Mouse (Mus musculus): ENCODE measurements around the gene Crb2. TPM values are rescaled to one million over a fixed set of nuclear protein-coding genes. Genes with fewer than 3 reads are reported as not detected.

Crb2 gene
- 1 to 10 TPM; 3.3 TPM for total RNA-seq (2021)

DNA sequence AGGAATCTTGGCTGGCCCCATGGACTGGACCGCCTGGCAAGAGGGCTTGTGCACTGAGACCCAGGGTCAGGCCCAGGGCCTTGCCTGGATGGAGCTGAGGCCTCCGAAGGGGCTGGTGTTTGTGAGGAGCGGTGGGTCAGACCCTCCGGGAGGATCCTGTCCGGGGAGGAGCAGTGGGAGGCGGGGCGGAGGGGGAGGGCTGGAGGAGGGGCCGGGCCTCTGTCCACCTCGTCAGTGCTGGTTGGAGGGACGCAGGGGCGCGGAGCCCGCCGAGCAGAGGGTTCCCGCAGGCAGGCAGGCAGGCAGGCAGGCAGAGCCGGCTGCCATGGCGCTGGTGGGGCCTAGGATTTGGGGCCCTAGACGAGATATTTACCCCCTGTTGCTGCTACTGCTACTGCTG is at the start of gene Crb2:
Gene Crb2 (plus strand): TSS at position 234 of the 400 bp plus-strand sequence.
- DNase-seq = no peak

DNA sequence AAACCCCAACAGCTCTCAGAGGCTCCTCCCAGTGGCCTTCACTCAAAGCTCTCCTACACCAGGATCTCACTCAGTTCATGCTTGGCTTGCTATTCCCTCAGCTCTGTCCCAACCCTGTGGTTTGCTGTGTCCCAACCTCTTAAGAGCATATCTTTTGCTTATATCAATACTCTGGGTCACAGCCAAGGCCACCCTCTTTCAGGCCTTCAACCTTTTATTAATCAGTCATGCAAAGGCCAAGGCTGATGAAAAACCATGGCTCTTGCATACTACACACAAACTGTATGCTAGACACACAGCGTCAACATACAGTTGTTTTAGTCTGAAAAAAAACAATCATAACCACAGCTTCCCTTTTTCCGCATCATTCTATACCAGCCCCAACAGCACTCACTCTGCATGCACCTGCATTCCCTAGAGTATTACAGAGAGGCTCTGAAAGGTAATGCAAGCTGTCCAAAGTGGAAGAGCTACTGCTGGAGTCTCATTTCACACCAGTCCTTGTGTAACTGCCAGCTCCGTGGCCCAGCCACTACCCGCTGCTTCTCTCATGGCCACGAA is 44.7 kb upstream of the Crb2 start:
- DNase-seq = no peak

DNA sequence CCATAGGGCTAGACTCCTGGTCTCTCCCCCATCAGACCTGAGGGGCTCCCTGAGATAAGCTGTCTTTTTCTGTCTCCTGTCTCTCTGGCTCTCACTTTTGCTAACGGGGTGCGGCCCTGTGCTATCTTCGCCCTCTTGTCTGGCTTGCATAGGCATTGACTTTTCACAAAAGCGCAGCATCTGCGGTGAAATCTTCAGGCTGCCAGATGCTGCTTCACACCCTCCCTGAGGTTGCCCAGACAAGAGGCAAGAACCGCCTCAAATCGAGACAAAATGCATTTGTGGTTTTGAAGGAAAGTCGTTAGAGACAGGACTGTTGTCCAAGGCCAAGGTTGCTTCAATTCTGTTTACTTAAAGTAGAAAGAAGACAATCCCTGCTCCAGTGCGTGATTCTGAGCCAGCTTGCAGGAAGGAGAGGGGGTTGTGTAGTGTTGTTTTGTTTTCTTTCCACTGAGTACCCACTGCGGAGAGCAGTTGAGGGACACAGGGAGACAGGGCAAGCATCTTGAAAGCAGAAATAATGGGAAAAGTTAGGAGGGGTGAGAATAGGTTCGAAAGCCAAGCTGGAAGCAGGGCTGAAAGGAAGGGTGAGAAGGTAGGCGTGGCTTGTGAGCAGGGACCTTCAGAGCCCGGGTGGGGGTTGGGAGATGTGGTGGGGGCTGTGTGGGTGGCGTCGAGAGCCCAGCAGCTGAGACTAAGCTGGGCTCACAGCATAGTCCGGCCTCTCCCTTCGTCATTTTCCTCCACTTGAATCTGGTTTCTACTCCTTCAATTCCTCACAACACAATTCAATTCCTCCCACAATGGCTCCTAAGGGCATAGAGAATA is 40.9 kb upstream of the Crb2 start:
- DNase-seq = no peak

DNA sequence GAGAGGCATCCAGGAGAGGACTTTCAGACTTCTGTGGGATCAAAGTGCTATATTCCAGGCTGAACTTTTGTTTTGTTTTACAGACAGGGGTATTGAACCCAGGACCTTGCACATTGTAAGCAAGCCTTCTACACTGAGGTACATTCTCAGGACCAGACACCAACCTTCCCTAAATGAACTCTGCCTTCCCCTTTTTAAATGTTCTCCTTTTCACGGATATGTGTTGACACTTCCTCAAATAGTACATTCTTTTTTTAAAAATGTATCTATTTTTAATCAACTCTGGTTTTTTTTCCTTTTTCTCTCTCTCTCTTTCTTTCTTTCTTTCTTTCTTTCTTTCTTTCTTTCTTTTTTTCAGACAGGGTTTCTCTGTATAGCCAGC is 40.3 kb upstream of the Crb2 start:
- DNase-seq = no peak

- DNase-seq = no peak
Measured at GRCm38 (mm10) chr2:37741806-37742554, 34.1 kb upstream of the Crb2 start.

- no peak for DNase-seq
Measured at GRCm38 (mm10) chr2:37744773-37745395, 31.2 kb upstream of the Crb2 start.

- no peak for DNase-seq
Measured at GRCm38 (mm10) chr2:37746293-37747049, 29.6 kb upstream of the Crb2 start.

GRCm38 (mm10) chr2:37747909-37748308 is 28.1 kb upstream of the Crb2 start:
- DNase-seq = no peak

GRCm38 (mm10) chr2:37748442-37749066 is 27.5 kb upstream of the Crb2 start:
- DNase-seq = no peak

GRCm38 (mm10) chr2:37749323-37749722 is 26.7 kb upstream of the Crb2 start:
- no peak for DNase-seq

DNA sequence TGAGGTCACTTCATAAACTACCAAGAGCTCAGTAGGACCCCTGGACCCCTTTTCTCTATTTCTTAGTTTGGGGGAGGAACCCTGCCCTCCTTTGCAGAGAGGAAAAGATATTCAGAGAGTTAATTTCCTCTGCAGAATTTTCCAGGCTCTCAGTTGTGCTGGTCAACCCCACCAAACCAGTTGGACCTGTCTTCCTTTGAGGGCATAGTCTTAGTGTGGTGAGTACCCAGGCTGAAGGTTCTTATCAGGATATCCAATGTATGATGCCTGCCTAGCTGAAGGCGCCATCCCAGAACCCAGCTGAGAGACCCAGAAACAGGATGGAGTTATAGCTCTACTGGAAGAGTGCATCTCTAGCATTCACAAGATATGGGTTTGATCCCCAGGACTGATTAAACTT is 24.9 kb upstream of the Crb2 start:
- DNase-seq = no peak

GRCm38 (mm10) chr2:37756220-37756930 is 19.7 kb upstream of the Crb2 start:
- DNase-seq = no peak

- no peak for DNase-seq
Measured at GRCm38 (mm10) chr2:37757016-37757415, 19.0 kb upstream of the Crb2 start.

DNA sequence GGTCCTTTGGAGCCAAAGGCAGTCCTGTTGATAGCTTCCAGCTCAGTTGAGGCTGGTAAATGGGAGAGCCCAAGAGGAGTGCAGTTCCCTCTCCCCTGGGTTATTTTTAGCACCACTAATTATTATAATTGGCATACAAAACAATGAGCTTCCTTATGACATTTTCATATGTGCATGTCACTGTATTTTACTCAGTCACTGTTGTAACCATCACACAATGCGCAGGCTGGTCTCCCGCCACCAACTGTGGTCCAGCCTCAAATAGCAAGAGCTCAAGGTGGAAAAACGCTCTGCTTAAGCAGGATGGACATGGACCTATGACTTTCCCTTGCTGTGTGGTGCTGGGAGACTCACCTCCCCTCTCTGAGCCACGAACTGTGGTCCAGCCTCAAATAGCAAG is 18.3 kb upstream of the Crb2 start:
- DNase-seq = no peak

DNA sequence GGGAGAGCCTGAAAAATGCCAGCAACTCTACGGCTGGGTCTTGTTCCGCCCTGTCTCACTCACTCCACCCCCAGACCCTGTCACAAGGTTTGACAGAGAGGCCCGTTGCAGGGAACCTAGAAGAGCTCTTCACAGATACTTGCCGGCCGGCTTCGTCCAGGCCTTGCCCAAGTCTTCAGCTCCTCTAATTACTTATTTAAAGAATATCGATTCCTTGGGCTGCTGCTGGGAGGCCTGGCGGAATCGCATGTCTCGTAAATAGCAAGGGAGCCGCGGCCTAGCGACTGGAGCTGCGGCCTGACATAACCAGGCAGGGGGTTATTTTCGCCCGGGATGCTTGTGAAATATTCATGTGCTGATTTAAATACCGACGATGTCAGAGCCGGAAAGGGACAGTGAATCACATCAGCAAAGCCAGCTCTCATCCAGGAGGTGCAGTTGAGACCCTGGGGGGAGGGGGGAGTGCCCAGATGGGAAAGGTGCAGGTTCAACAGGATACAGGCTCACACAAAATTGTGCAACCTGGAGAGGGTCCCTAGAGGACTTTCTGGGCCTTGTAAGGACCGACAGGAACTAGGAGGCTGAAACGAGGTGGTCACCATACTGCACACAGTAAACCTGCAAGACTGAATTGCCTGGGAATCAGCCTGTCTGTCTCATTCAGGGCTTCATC is 17.6 kb upstream of the Crb2 start:
- DNase-seq = no peak

GRCm38 (mm10) chr2:37760633-37761032 is 15.4 kb upstream of the Crb2 start:
- DNase-seq = no peak

GRCm38 (mm10) chr2:37763638-37764037 is 12.4 kb upstream of the Crb2 start:
- no peak for DNase-seq

GRCm38 (mm10) chr2:37764514-37764913 is 11.5 kb upstream of the Crb2 start:
- DNase-seq = no peak

DNA sequence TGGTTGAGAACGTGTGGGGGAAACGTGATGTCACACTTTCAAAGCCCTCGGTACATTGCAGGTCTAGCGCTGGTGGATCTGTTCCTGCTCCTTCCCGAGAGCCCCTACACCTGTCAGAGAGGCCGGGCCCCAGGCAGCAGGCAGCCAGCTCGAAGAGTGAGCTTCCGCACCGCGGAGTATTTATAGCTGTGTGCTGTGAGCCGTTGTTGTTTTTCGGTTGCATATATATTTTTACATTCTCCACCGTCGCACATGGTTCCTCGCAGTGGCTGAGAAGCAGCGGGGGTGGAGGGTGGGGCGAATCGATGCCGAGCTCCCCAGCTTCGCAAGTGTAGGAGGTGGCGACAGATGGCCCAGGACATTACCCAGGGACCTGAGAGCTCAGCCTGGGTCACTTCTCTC is 11.0 kb upstream of the Crb2 start:
- DNase-seq = no peak

DNA sequence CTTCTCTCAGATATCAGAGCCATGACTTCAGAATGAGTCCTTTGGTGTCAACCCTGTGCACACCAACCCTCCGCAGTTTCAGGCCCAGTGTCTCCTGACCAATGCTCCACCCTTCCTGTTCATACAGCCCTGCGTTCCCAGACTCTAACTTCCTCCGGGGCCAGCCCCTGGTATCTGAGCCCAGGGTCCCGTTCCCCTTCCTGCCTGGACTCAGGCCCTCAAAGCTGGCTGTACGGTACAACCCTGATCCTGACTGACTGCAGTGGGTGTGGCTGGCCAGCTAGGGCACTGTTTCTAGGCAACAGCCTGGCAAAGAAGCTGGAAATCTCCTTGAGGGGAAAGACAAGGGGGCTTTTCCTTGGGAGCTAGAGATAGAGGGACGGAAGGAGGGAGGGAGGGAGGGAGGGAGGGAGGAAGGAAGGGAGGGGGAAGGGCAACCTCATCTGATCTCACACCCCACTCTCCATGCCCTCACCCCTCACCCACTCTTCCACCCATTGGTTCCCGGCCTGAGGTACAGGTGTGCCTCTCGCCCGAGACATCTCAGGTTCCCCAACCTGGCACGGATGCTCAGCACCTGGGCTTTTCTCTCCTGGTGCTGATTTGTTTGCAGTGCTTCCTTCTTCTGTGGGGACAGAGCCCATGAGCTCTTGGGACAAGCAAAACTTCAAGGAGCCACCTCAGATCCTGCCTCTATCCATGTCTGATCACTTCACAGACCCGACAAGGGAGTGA is 9.9 kb upstream of the Crb2 start:
- no peak for DNase-seq
